Mouse (Mus musculus): ENCODE measurements around the gene Ctcf. TPM values are rescaled to one million over a fixed set of nuclear protein-coding genes. Genes with fewer than 3 reads are reported as not detected.

Gene Ctcf
- polyA plus RNA-seq, 1 experiment from 2014 or later, result 128 TPM

DNA sequence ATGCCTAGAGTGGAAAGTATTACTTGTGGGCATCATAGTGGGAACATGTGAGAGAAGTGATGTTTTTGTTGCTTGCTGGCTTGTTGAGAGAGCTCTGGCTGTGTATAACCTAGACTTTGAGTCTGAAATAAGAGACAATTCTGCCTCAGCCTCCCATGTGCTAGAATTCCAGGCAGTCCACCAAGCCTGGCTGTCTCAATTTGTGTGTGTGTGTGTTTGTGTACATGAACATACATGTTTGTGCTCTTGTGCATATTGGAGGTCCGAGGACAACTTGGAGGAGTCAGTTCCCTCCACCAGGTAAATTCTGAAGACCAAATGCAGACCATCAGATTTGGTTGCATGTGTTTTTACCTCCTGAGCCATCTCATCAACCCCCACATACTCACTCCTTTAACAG, 8.8 kb downstream of the Ctcf start:
- no peak overlapping the region for H3K4me3 ChIP-seq (ENCODE audit: low read depth, low read length)
- no peaks in the 10 kb centered on the region for H3K4me1 ChIP-seq (ENCODE audit: control insufficient read depth, insufficient read depth, low read length)
- H3K4me2 ChIP-seq (ENCODE audit: low read depth, severe bottlenecking), result no peak overlapping the region
- DNase-seq (ENCODE audit: low spot score), result no peak
- no peak overlapping the region for H3K9ac ChIP-seq (ENCODE audit: low read length)
- no peaks in the 10 kb centered on the region for H3K27me3 ChIP-seq (ENCODE audit: control insufficient read depth, insufficient read depth, low read length)
- no peak for ATAC-seq (ENCODE audit: insufficient number of reproducible peaks, low FRiP score, low TSS enrichment, low read depth)
- H3K36me3 ChIP-seq (ENCODE audit: control insufficient read depth, insufficient read depth, low read length), result peaks cover 10% of the 10 kb centered on the region
- 94% methylated on average over 1 of the region's 1 CpGs for WGBS
- no peak overlapping the region for H3K27ac ChIP-seq (replicated peaks; ENCODE audit: low read depth, low read length)
- no peaks in the 10 kb centered on the region for H3K9me3 ChIP-seq (ENCODE audit: control insufficient read depth, low read length)

DNA sequence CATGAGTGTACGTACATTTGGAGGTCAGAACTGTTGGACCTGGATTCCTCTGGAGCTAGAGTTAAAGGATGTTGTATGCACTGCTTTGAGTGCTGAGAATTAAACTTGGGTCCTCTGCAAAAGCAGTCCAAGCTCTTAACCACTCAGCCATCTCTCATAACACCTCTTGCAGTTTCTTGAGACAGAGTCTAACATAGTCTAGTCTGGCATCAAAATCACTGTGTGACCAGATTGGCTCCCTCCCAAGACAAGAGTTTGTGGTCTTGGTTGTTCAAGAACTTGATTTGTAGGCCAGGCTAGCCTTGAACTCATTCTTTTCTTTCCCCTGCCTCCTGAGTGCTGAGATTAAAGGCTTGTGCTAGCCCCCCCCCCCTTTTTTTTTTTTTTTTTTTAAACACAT, 12.6 kb downstream of the Ctcf start:
- H3K9me3 ChIP-seq (ENCODE audit: control insufficient read depth, low read length), result no peaks in the 10 kb centered on the region
- peaks cover 10% of the 10 kb centered on the region for H3K36me3 ChIP-seq (ENCODE audit: control insufficient read depth, insufficient read depth, low read length)
- no peaks in the 10 kb centered on the region for H3K4me1 ChIP-seq (ENCODE audit: control insufficient read depth, insufficient read depth, low read length)
- ATAC-seq (ENCODE audit: insufficient number of reproducible peaks, low FRiP score, low TSS enrichment, low read depth) (no peak), DNase-seq (ENCODE audit: low spot score) (no peak)
- H3K4me3 ChIP-seq (ENCODE audit: low read depth, low read length), result no peak overlapping the region
- H3K27ac ChIP-seq (replicated peaks; ENCODE audit: low read depth, low read length), result no peak overlapping the region
- no peaks in the 10 kb centered on the region for H3K27me3 ChIP-seq (ENCODE audit: control insufficient read depth, insufficient read depth, low read length)
- no peak overlapping the region for H3K4me2 ChIP-seq (ENCODE audit: low read depth, severe bottlenecking)
- WGBS, result 98% methylated on average over 1 of the region's 1 CpGs
- H3K9ac ChIP-seq (ENCODE audit: low read length), result no peak overlapping the region

DNA sequence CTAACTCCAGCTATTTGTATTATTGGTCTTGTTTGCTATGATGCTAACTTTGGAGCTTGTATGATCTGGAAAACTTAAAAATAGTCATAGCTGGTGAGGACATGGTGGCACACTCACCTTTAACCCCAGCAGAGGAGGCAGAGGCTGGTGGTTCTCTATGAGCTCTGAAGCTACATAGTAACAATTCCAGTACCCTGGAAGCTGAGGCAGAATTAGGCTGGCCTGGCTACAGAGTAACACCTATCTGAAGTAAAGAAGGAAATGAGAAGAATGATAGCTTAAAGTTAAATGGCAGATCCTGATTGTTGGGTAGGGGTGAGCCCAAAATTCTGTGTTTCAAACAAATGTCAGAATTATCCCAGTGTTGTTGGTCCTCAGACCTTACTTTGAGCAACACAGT, 21.3 kb downstream of the Ctcf start:
- H3K27ac ChIP-seq (replicated peaks; ENCODE audit: low read depth, low read length), result no peak overlapping the region
- H3K9ac ChIP-seq (ENCODE audit: low read length), result no peak overlapping the region
- no peak for ATAC-seq (ENCODE audit: insufficient number of reproducible peaks, low FRiP score, low TSS enrichment, low read depth)
- H3K4me1 ChIP-seq (ENCODE audit: control insufficient read depth, insufficient read depth, low read length), result no peaks in the 10 kb centered on the region
- H3K4me3 ChIP-seq (ENCODE audit: low read depth, low read length), result no peak overlapping the region
- H3K9me3 ChIP-seq (ENCODE audit: control insufficient read depth, low read length), result no peaks in the 10 kb centered on the region
- H3K4me2 ChIP-seq (ENCODE audit: low read depth, severe bottlenecking), result no peak overlapping the region
- DNase-seq (ENCODE audit: low spot score), result no peak
- H3K27me3 ChIP-seq (ENCODE audit: control insufficient read depth, insufficient read depth, low read length), result no peaks in the 10 kb centered on the region
- H3K36me3 ChIP-seq (ENCODE audit: control insufficient read depth, insufficient read depth, low read length), result no peaks in the 10 kb centered on the region

DNA sequence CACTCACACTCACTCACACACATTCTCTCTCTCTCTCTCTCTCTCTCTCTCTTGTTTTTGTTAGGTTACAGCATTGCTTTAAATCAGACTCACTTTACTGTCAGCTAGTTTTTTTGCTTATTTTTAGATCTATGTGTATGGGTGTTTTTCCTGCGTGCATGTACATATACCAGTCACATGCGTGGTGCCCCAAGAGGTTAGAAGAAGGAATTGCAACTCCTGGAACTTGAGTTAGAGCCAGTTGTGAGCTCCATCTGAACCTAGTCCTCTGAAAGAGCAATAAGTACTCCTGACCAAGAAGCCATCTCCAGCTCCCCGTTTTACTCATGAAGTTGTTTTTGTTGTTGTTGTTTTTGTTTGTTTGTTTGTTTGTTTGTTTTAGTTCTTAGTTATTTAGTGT, 24.8 kb downstream of the Ctcf start:
- Histone ChIP-seq H3K27me3 (ENCODE audit: control insufficient read depth, insufficient read depth, low read length) (no peaks in the 10 kb centered on the region), H3K4me2 (ENCODE audit: low read depth, severe bottlenecking) (no peak overlapping the region), H3K27ac (replicated peaks; ENCODE audit: low read depth, low read length) (no peak overlapping the region), H3K9ac (ENCODE audit: low read length) (no peak overlapping the region), H3K4me3 (ENCODE audit: low read depth, low read length) (no peak overlapping the region), H3K4me1 (ENCODE audit: control insufficient read depth, insufficient read depth, low read length) (no peaks in the 10 kb centered on the region), H3K9me3 (ENCODE audit: control insufficient read depth, low read length) (no peaks in the 10 kb centered on the region), H3K36me3 (ENCODE audit: control insufficient read depth, insufficient read depth, low read length) (peaks cover 15% of the 10 kb centered on the region)
- DNase-seq (ENCODE audit: low spot score), result no peak
- WGBS, result 84% methylated on average over 3 of the region's 3 CpGs
- ATAC-seq (ENCODE audit: insufficient number of reproducible peaks, low FRiP score, low TSS enrichment, low read depth), result no peak

DNA sequence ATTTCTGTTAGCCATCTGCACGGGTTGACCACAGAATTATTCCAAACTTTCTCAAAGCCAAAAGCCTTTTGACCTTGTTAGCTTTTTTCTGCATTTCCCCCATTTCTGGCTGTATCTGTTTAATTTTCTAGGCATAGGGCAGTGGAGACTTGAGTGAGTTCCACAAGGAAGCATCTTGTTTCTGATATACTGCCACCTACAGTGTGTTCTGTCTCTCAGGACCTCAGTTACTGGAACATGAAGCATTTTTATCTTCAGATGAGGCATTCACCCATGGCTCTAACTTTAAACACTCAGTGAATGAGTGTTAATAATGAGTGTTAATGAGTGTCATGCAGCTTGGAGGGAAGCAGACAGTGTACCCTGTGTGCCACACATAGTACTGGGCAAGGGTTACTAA, 41.5 kb downstream of the Ctcf start:
- DNase-seq (ENCODE audit: low spot score) (no peak), ATAC-seq (ENCODE audit: insufficient number of reproducible peaks, low FRiP score, low TSS enrichment, low read depth) (no peak)
- no peak overlapping the region for H3K4me3 ChIP-seq (ENCODE audit: low read depth, low read length)
- H3K27ac ChIP-seq (replicated peaks; ENCODE audit: low read depth, low read length), result no peak overlapping the region
- no peak overlapping the region for H3K4me2 ChIP-seq (ENCODE audit: low read depth, severe bottlenecking)
- H3K4me1 ChIP-seq (ENCODE audit: control insufficient read depth, insufficient read depth, low read length), result no peaks in the 10 kb centered on the region
- H3K36me3 ChIP-seq (ENCODE audit: control insufficient read depth, insufficient read depth, low read length), result peaks cover 45% of the 10 kb centered on the region
- H3K9me3 ChIP-seq (ENCODE audit: control insufficient read depth, low read length), result no peaks in the 10 kb centered on the region
- no peak overlapping the region for H3K9ac ChIP-seq (ENCODE audit: low read length)
- no peaks in the 10 kb centered on the region for H3K27me3 ChIP-seq (ENCODE audit: control insufficient read depth, insufficient read depth, low read length)
- 91% methylated on average over 1 of the region's 1 CpGs for WGBS

DNA sequence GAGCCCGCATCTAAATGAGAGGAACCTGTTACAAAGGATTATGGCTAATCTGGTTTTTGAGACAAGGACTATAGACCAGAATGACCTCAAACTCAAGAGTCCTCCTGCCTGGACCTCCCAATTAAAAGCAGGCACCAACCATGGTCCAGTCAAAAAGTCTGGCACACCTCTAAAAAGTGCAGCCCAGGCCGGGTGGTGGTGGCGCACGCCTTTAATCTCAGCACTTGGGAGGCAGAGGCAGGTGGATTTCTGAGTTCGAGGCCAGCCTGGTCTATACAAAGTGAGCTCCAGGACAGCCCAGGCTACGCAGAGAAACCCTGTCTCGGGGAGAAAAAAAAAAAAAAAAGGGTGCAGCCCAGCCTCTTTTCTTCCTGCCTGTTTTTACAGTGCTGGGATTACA, 49.0 kb downstream of the Ctcf start:
- Histone ChIP-seq H3K27ac (replicated peaks; ENCODE audit: low read depth, low read length) (no peak overlapping the region), H3K9ac (ENCODE audit: low read length) (no peak overlapping the region), H3K9me3 (ENCODE audit: control insufficient read depth, low read length) (no peaks in the 10 kb centered on the region), H3K4me2 (ENCODE audit: low read depth, severe bottlenecking) (no peak overlapping the region), H3K36me3 (ENCODE audit: control insufficient read depth, insufficient read depth, low read length) (peaks cover 15% of the 10 kb centered on the region), H3K4me3 (ENCODE audit: low read depth, low read length) (no peak overlapping the region), H3K27me3 (ENCODE audit: control insufficient read depth, insufficient read depth, low read length) (no peaks in the 10 kb centered on the region), H3K4me1 (ENCODE audit: control insufficient read depth, insufficient read depth, low read length) (peaks cover 4% of the 10 kb centered on the region; the same call in 1 of the 2 replicates)
- DNase-seq (ENCODE audit: low spot score) (peak; percentile 18), ATAC-seq (ENCODE audit: insufficient number of reproducible peaks, low FRiP score, low TSS enrichment, low read depth) (no peak)
- WGBS, result 73% methylated on average over 7 of the region's 7 CpGs

DNA sequence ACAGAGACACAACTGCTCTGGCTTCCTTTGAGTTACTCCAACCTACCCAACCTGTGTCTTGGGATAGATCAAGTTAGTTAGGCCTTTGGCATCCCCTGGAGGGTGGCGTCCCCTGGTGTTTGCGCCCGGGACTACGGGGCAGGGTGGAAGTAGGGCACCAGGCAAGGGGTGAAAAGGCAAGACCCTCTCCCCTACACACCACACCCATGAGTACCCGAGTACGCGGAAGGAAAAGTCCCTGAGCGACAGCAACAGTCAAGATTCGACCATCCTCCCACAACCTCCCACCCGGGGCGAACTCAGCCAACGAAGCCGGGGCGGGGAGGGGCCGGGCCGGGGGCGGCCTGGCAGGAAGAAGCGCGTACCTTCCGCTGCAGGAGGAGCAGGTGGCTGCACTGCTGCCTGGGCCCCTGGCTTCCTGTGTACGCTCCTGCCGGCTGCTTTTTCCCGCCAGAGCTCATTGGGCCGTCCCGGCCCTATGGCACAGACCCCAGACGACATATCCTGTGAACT, 49.5 kb downstream of the Ctcf start, which contains the start of gene Carmil2:
Gene Carmil2 (plus strand): TSS at position 479 of the 513 bp plus-strand sequence.
- DNase-seq (ENCODE audit: low spot score) (peak; percentile 74), ATAC-seq (ENCODE audit: insufficient number of reproducible peaks, low FRiP score, low TSS enrichment, low read depth) (0 out of 2 replicates have a peak, but pooled peaks have one; percentile 55)
- Histone ChIP-seq H3K36me3 (ENCODE audit: control insufficient read depth, insufficient read depth, low read length) (peaks cover 10% of the 10 kb centered on the region), H3K27ac (replicated peaks; ENCODE audit: low read depth, low read length) (no peak within 1 kb of the TSS), H3K4me1 (ENCODE audit: control insufficient read depth, insufficient read depth, low read length) (peaks cover 4% of the 10 kb centered on the region; the same call in 1 of the 2 replicates), H3K4me2 (ENCODE audit: low read depth, severe bottlenecking) (peak within 1 kb of the TSS; percentile 11; the same call in 1 of the 2 replicates), H3K4me3 (ENCODE audit: low read depth, low read length) (no peak within 1 kb of the TSS), H3K9me3 (ENCODE audit: control insufficient read depth, low read length) (no peaks in the 10 kb centered on the region), H3K9ac (ENCODE audit: low read length) (no peak within 1 kb of the TSS), H3K27me3 (ENCODE audit: control insufficient read depth, insufficient read depth, low read length) (no peaks in the 10 kb centered on the region)
- WGBS, result 11% methylated on average over 26 of the region's 26 CpGs

DNA sequence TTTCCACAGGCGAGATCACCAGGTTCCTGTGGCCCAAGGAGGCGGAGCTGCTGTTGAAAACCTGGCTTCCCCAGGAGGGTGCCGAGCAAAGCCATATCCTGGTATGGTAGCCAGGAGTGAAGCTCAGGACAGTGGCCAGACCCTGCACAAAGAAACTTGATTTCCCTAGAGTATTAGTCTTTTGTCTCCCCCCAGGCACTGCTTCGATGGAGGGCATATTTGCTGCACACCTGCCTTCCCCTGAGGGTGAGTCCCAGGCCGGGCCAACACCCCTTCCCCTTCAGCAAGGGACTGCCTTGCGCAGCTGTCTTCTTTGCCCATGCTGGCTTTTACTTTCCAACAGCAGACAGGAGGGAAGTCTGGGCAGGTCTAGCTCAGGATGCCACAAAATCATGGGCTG, 50.2 kb downstream of the Ctcf start:
- no peak overlapping the region for H3K9ac ChIP-seq (ENCODE audit: low read length)
- no peak for ATAC-seq (ENCODE audit: insufficient number of reproducible peaks, low FRiP score, low TSS enrichment, low read depth)
- no peaks in the 10 kb centered on the region for H3K27me3 ChIP-seq (ENCODE audit: control insufficient read depth, insufficient read depth, low read length)
- H3K36me3 ChIP-seq (ENCODE audit: control insufficient read depth, insufficient read depth, low read length), result peaks cover 7% of the 10 kb centered on the region; the same call in 1 of the 2 replicates
- H3K4me3 ChIP-seq (ENCODE audit: low read depth, low read length), result no peak overlapping the region
- peak; percentile 22 for DNase-seq (ENCODE audit: low spot score)
- H3K9me3 ChIP-seq (ENCODE audit: control insufficient read depth, low read length), result no peaks in the 10 kb centered on the region
- H3K4me2 ChIP-seq (ENCODE audit: low read depth, severe bottlenecking), result no peak overlapping the region
- 67% methylated on average over 6 of the region's 6 CpGs for WGBS
- H3K27ac ChIP-seq (replicated peaks; ENCODE audit: low read depth, low read length), result no peak overlapping the region
- peaks cover 4% of the 10 kb centered on the region; the same call in 1 of the 2 replicates for H3K4me1 ChIP-seq (ENCODE audit: control insufficient read depth, insufficient read depth, low read length)

DNA sequence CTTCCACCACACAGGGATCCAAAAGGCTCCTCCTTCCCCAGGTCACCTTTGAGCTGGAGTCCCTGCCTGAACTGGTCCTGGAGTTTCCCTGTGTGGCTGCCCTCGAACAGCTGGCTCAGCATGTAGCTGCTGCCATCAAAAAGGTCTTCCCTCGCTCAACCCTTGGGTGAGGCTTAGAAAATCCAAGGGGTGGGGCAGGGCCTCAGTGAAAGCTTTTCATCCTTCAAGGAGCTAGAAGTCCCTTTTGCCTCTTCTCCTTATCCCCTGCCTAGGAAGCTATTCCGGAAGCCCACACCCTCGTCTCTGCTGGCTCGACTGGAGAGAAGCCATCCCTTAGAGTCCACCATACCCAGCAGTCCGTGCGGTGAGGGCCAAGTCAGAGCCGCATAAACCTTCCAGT, 51.1 kb downstream of the Ctcf start:
- no peak overlapping the region for H3K4me3 ChIP-seq (ENCODE audit: low read depth, low read length)
- peaks cover 4% of the 10 kb centered on the region; the same call in 1 of the 2 replicates for H3K4me1 ChIP-seq (ENCODE audit: control insufficient read depth, insufficient read depth, low read length)
- H3K27me3 ChIP-seq (ENCODE audit: control insufficient read depth, insufficient read depth, low read length), result no peaks in the 10 kb centered on the region
- H3K9ac ChIP-seq (ENCODE audit: low read length), result no peak overlapping the region
- H3K9me3 ChIP-seq (ENCODE audit: control insufficient read depth, low read length), result no peaks in the 10 kb centered on the region
- H3K36me3 ChIP-seq (ENCODE audit: control insufficient read depth, insufficient read depth, low read length), result peaks cover 4% of the 10 kb centered on the region; the same call in 1 of the 2 replicates
- ATAC-seq (ENCODE audit: insufficient number of reproducible peaks, low FRiP score, low TSS enrichment, low read depth) (no peak), DNase-seq (ENCODE audit: low spot score) (no peak)
- no peak overlapping the region for H3K4me2 ChIP-seq (ENCODE audit: low read depth, severe bottlenecking)
- H3K27ac ChIP-seq (replicated peaks; ENCODE audit: low read depth, low read length), result no peak overlapping the region
- WGBS, result 69% methylated on average over 8 of the region's 8 CpGs

All from limb, embryonic 11.5 days (tissue).